Mouse (Mus musculus) G1E-ER4 (cell line): Measurements from ENCODE around the gene Pcdh18. TPM values are rescaled to one million over a fixed set of nuclear protein-coding genes. Genes with fewer than 3 reads are reported as not detected.

Experiments
- GATA1 ChIP-seq: IDR thresholded peaks from one replicate; pipeline ENCODE4 v1.8.0; 2012; ENCODE audit warnings: low read length, inconsistent platforms
- polyA plus RNA-seq: library from polyadenylated mRNA; stranded (reverse); fragments of >175 nt; gene quantifications from 2 replicates; pipeline ENCODE4 v1.2.3, GENCODE M21; 2012

The Pcdh18 gene
- polyA plus RNA-seq, 1 experiment, result not detected

- no peak for TF ChIP-seq GATA1
These were observed 57.2 kb downstream of the Pcdh18 start for GRCm38 (mm10) chr3:49699951-49700350.
